Mouse (Mus musculus) embryonic facial prominence, embryonic 10.5 days (tissue): ENCODE measurements around the gene Lin7c. TPM values are rescaled to one million over a fixed set of nuclear protein-coding genes. Genes with fewer than 3 reads are reported as not detected.
A peak's percentile ranks its signal among the peaks of the same experiment; 100 is the strongest.

Experiments used
- DNase-seq: peaks from one replicate; pipeline ENCODE4 v3.0.0-alpha.2; 2017; ENCODE audit warnings: low spot score
- H3K27ac ChIP-seq: fragments of 300-500 bp; sonication (generic); replicated peaks from 2 replicates; pipeline ENCODE4 v1.5.1; 2016; ENCODE audit warnings: mild to moderate bottlenecking
- H3K27me3 ChIP-seq: fragments of 300-500 bp; sonication (generic); replicated peaks from 2 replicates; pipeline ENCODE4 v1.6.1; 2016; ENCODE audit warnings: low read depth, mild to moderate bottlenecking; ENCODE audit not compliant: poor library complexity, severe bottlenecking
- H3K36me3 ChIP-seq: fragments of 300-500 bp; sonication (generic); replicated peaks from 2 replicates; pipeline ENCODE4 v1.6.1; 2016; ENCODE audit warnings: mild to moderate bottlenecking, moderate library complexity
- H3K4me1 ChIP-seq: fragments of 300-500 bp; sonication (generic); 2 replicates; pipeline ENCODE4 v1.6.1; 2016
- H3K4me3 ChIP-seq: fragments of 300-500 bp; sonication (generic); 2 replicates; pipeline ENCODE4 v1.5.1; 2016; ENCODE audit warnings: mild to moderate bottlenecking, moderate library complexity
- H3K9me3 ChIP-seq: fragments of 300-500 bp; sonication (generic); 2 replicates; pipeline ENCODE4 v1.6.1; 2016; ENCODE audit warnings: mild to moderate bottlenecking
- WGBS: fragments of 180-500 bp; shearing (Covaris S2); methylation state at CpG from one replicate; pipeline ENCODE4 v1.1.7; 2016; 5-methylcytosine and 5-hydroxymethylcytosine counted together
- polyA plus RNA-seq: library from polyadenylated mRNA; unstranded; fragments of >200 nt; fragmentation: Nextera tagmentation; extraction: Ambion mirVana; gene quantifications from 2 replicates; pipeline ENCODE4 v1.2.1, GENCODE M21; 2016

Gene Lin7c
- polyA plus RNA-seq, 1 experiment from 2014 or later, result 77.9 TPM

GRCm38 (mm10) chr2:109891031-109891430 lies 378 bp downstream of the Lin7c start:
- H3K36me3 ChIP-seq, result peaks cover 20% of the 10 kb centered on the region
- under 1% methylated on average over 34 of the region's 34 CpGs for WGBS
- no peaks in the 10 kb centered on the region for H3K27me3 ChIP-seq
- H3K4me1 ChIP-seq, result peaks cover 15% of the 10 kb centered on the region
- H3K4me3 ChIP-seq, result peak overlapping the region; percentile 95
- no peaks in the 10 kb centered on the region for H3K9me3 ChIP-seq
- H3K27ac ChIP-seq, result peak overlapping the region; percentile 98
- no peak for DNase-seq

- H3K4me3 ChIP-seq, result peak overlapping the region; percentile 95
- 50% methylated on average over 4 of the region's 4 CpGs for whole genome bisulfite sequencing
- H3K4me1 ChIP-seq, result peaks cover 15% of the 10 kb centered on the region
- H3K9me3 ChIP-seq, result no peaks in the 10 kb centered on the region
- peak overlapping the region; percentile 98 for H3K27ac ChIP-seq
- no peak for DNase-seq
- H3K27me3 ChIP-seq, result no peaks in the 10 kb centered on the region
- H3K36me3 ChIP-seq, result peaks cover 25% of the 10 kb centered on the region
Observed at GRCm38 (mm10) chr2:109891471-109891870, 818 bp downstream of the Lin7c start.

- no peak overlapping the region for H3K4me3 ChIP-seq
- WGBS, result 89% methylated on average over 7 of the region's 7 CpGs
- H3K36me3 ChIP-seq, result peaks cover 73% of the 10 kb centered on the region
- H3K9me3 ChIP-seq, result no peaks in the 10 kb centered on the region
- no peaks in the 10 kb centered on the region for H3K27me3 ChIP-seq
- no peak for DNase-seq
- H3K4me1 ChIP-seq, result peaks cover 15% of the 10 kb centered on the region
- H3K27ac ChIP-seq, result no peak overlapping the region
Observed at GRCm38 (mm10) chr2:109896311-109896710, 5.7 kb downstream of the Lin7c start.

GRCm38 (mm10) chr2:109902869-109903268 lies 12.2 kb downstream of the Lin7c start:
- no peaks in the 10 kb centered on the region for H3K9me3 ChIP-seq
- H3K27ac ChIP-seq, result no peak overlapping the region
- H3K36me3 ChIP-seq, result peaks cover 46% of the 10 kb centered on the region
- H3K4me3 ChIP-seq, result no peak overlapping the region
- H3K27me3 ChIP-seq, result no peaks in the 10 kb centered on the region
- no peaks in the 10 kb centered on the region for H3K4me1 ChIP-seq
- WGBS, result 82% methylated on average over 7 of the region's 7 CpGs
- no peak for DNase-seq

GRCm38 (mm10) chr2:109904171-109904821 lies 13.6 kb downstream of the Lin7c start:
- H3K4me1 ChIP-seq, result no peaks in the 10 kb centered on the region
- no peaks in the 10 kb centered on the region for H3K9me3 ChIP-seq
- under 1% methylated on average over 7 of the region's 7 CpGs for WGBS
- peak; percentile 81 for DNase-seq
- H3K4me3 ChIP-seq, result no peak overlapping the region
- peaks cover 32% of the 10 kb centered on the region for H3K36me3 ChIP-seq
- H3K27me3 ChIP-seq, result no peaks in the 10 kb centered on the region
- no peak overlapping the region for H3K27ac ChIP-seq

- WGBS, result 78% methylated on average over 2 of the region's 2 CpGs
- H3K4me1 ChIP-seq, result no peaks in the 10 kb centered on the region
- no peak for DNase-seq
- H3K27me3 ChIP-seq, result no peaks in the 10 kb centered on the region
- no peak overlapping the region for H3K27ac ChIP-seq
- H3K9me3 ChIP-seq, result 0 out of 2 replicates have a peak, but pooled peaks cover 4% of the 10 kb centered on the region
- H3K36me3 ChIP-seq, result no peaks in the 10 kb centered on the region
- H3K4me3 ChIP-seq, result no peak overlapping the region
Observed at GRCm38 (mm10) chr2:109909122-109909521, 18.5 kb downstream of the Lin7c start.

GRCm38 (mm10) chr2:109912216-109912615 lies 21.6 kb downstream of the Lin7c start:
- WGBS, result 93% methylated on average over 8 of the region's 8 CpGs
- no peak overlapping the region for H3K27ac ChIP-seq
- DNase-seq, result no peak

DNA sequence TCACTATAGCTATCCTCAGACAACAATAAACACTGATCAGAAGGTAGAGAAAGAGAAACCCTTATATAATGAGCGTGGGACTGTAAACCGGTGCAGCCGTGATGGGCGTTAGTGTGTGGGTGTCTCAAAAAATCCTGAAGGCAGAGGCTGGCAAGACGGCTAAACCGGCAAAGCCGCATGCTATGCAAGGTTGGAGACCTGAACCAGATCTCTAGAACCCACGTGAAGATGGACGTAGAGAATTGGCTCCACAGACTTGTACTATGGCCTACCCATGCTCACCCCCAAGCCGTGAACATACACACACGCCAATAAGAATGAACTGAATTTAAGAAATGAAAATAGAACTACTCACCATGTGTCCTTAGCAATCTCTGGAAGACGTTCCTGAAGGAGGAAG lies 22.1 kb downstream of the Lin7c start:
- WGBS, result 84% methylated on average over 12 of the region's 12 CpGs
- H3K27me3 ChIP-seq, result no peaks in the 10 kb centered on the region
- 0 out of 2 replicates have a peak, but pooled peaks cover 4% of the 10 kb centered on the region for H3K9me3 ChIP-seq
- no peak for DNase-seq
- H3K4me1 ChIP-seq, result peaks cover 6% of the 10 kb centered on the region
- no peaks in the 10 kb centered on the region for H3K36me3 ChIP-seq
- no peak overlapping the region for H3K4me3 ChIP-seq
- no peak overlapping the region for H3K27ac ChIP-seq

More at GRCm38 (mm10) chr2:109912216-109912615, 21.6 kb downstream of the Lin7c start:
- Histone ChIP-seq H3K9me3 (0 out of 2 replicates have a peak, but pooled peaks cover 4% of the 10 kb centered on the region), H3K4me3 (no peak overlapping the region), H3K4me1 (peaks cover 6% of the 10 kb centered on the region), H3K27me3 (no peaks in the 10 kb centered on the region), H3K36me3 (no peaks in the 10 kb centered on the region)

GRCm38 (mm10) chr2:109913241-109913640 lies 22.6 kb downstream of the Lin7c start:
- no peaks in the 10 kb centered on the region for H3K27me3 ChIP-seq
- H3K4me3 ChIP-seq, result no peak overlapping the region
- 70% methylated on average over 8 of the region's 8 CpGs for WGBS
- no peak overlapping the region for H3K27ac ChIP-seq
- 0 out of 2 replicates have a peak, but pooled peaks cover 4% of the 10 kb centered on the region for H3K9me3 ChIP-seq
- peaks cover 9% of the 10 kb centered on the region for H3K4me1 ChIP-seq
- no peaks in the 10 kb centered on the region for H3K36me3 ChIP-seq
- no peak for DNase-seq

GRCm38 (mm10) chr2:109914601-109915000 lies 23.9 kb downstream of the Lin7c start:
- no peaks in the 10 kb centered on the region for H3K27me3 ChIP-seq
- no peak overlapping the region for H3K4me3 ChIP-seq
- H3K27ac ChIP-seq, result no peak overlapping the region
- DNase-seq, result no peak
- H3K36me3 ChIP-seq, result no peaks in the 10 kb centered on the region
- 0 out of 2 replicates have a peak, but pooled peaks cover 4% of the 10 kb centered on the region for H3K9me3 ChIP-seq
- peaks cover 23% of the 10 kb centered on the region for H3K4me1 ChIP-seq

- peaks cover 43% of the 10 kb centered on the region for H3K4me1 ChIP-seq
- no peak for DNase-seq
- H3K27ac ChIP-seq, result peak overlapping the region; percentile 94
- no peaks in the 10 kb centered on the region for H3K27me3 ChIP-seq
- 2% methylated on average over 11 of the region's 11 CpGs for WGBS
- H3K36me3 ChIP-seq, result no peaks in the 10 kb centered on the region; the same call in 1 of the 2 replicates
- no peaks in the 10 kb centered on the region for H3K9me3 ChIP-seq
- H3K4me3 ChIP-seq, result peak overlapping the region; percentile 90
Observed at GRCm38 (mm10) chr2:109916782-109917495, 26.3 kb downstream of the Lin7c start.

DNA sequence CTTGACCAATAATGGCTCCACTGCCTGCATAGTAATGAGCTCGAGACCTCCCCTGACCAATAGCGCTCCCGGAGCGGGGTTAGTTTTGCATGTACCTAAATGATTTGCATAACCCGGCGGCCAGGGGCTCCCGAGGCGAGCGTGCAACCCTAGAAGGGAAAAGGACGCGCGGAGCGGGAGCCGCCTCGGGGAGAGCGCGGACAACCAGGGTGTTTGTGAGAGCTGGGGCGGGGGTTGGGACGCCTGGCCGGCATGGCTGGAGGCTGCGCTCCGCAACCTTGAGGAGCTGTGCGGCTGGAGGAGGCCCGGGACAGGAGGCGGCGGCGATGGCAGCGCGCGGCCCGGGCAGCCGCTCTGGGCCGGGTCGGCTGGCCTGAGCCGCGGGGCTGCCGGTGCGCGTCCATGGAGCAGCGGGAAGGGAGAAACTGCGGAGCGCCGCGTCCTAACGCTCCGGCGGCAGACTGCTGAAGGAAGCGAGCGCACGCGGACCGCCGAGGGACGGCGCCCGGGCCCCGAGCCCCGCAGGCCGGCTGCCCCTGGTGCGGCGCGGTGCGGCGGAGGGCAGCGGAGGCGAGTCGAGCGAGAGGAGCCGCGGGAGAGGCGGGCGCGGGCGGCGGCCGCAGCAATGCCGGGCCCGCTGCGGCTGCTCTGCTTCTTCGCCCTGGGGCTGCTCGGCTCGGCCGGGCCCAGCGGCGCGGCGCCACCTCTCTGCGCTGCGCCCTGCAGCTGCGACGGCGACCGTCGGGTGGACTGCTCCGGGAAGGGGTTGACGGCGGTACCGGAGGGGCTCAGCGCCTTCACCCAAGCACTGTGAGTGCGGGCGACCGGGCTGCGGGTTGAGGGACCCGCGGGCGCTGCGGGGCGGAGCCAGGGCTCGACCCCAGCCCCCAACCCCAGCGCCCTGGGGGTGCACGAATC lies 27.1 kb downstream of the Lin7c start, which contains the start of gene Lgr4:
TSS of gene Lgr4 (plus strand) at position 152 of the 918 bp plus-strand sequence.
- Histone ChIP-seq H3K9me3 (no peaks in the 10 kb centered on the region), H3K4me3 (peak within 1 kb of the TSS; percentile 90), H3K4me1 (peaks cover 43% of the 10 kb centered on the region), H3K27ac (peak within 1 kb of the TSS; percentile 94), H3K27me3 (no peaks in the 10 kb centered on the region), H3K36me3 (no peaks in the 10 kb centered on the region; the same call in 1 of the 2 replicates)
- DNase-seq, result peak; percentile 98
- WGBS, result under 1% methylated on average over 111 of the region's 111 CpGs
